Mouse (Mus musculus) CH12.LX (cell line): ENCODE results near the gene Rims1. TPM values are rescaled to one million over a fixed set of nuclear protein-coding genes. Genes with fewer than 3 reads are reported as not detected.

Source experiments
- DNase-seq: peaks from one replicate; pipeline ENCODE4 v3.0.0-alpha.2; 2013; ENCODE audit errors: extremely low read depth
- H3K27ac ChIP-seq: 2 replicates; pipeline ENCODE4 v1.5.1; 2012; ENCODE audit warnings: low read depth, mild to moderate bottlenecking, control low read depth, moderate library complexity; ENCODE audit not compliant: insufficient read depth
- H3K27me3 ChIP-seq: replicated peaks from 2 replicates; pipeline ENCODE3; 2012; ENCODE audit warnings: inconsistent platforms
- H3K36me3 ChIP-seq, 2 experiments: replicated peaks in 1 of 2; 2 replicates each; pipeline versions ENCODE3 to v1.6.1; 2012; ENCODE audit warnings: inconsistent platforms in 1 of 2, low read length in 1 of 2, mild to moderate bottlenecking in 1 of 2, mixed read lengths in 1 of 2, moderate library complexity in 1 of 2; ENCODE audit not compliant: control insufficient read depth in 1 of 2, insufficient read depth in 1 of 2
- H3K4me1 ChIP-seq, 2 experiments: 2 replicates each; pipeline ENCODE4 v1.6.1; 2012; ENCODE audit warnings: inconsistent platforms in 1 of 2, moderate library complexity in 1 of 2; ENCODE audit not compliant: insufficient read depth in 2 of 2, control insufficient read depth in 1 of 2
- H3K4me2 ChIP-seq: 2 replicates; pipeline ENCODE4 v1.6.1; 2012; ENCODE audit warnings: low read depth, mild to moderate bottlenecking, control low read depth; ENCODE audit not compliant: poor library complexity, insufficient read depth, severe bottlenecking
- H3K4me3 ChIP-seq, 3 experiments: fragments of 150-350 bp in 1 of 3; sonication (generic) in 1 of 3; replicated peaks in 1 of 3; 2 replicates each; pipeline versions ENCODE3 to v1.5.1; 2011 to 2012; ENCODE audit warnings: low read depth in 2 of 3, low read length in 2 of 3, mild to moderate bottlenecking in 2 of 3, moderate library complexity in 2 of 3, control low read depth in 1 of 3, improper control_type of control experiment in 1 of 3, inconsistent platforms in 1 of 3, mixed read lengths in 1 of 3; ENCODE audit not compliant: poor library complexity in 1 of 3
- H3K79me2 ChIP-seq: replicated peaks from 2 replicates; pipeline ENCODE4 v1.6.1; 2012; ENCODE audit warnings: mild to moderate bottlenecking, moderate library complexity; ENCODE audit not compliant: control insufficient read depth, poor library complexity, insufficient read depth, severe bottlenecking; ENCODE audit errors: extremely low read depth
- H3K9ac ChIP-seq: 2 replicates; pipeline ENCODE4 v1.6.1; 2012; ENCODE audit warnings: low read depth, mild to moderate bottlenecking, control low read depth, moderate library complexity; ENCODE audit not compliant: insufficient read depth
- H3K9me3 ChIP-seq: replicated peaks from 2 replicates; pipeline ENCODE3; 2012; ENCODE audit warnings: low read length, inconsistent platforms, mixed read lengths
- BHLHE40 ChIP-seq: IDR thresholded peaks from 2 replicates; pipeline ENCODE4 v1.6.1; 2011; ENCODE audit warnings: mild to moderate bottlenecking, low read depth, low read length, improper control_type of control experiment
- CHD1 ChIP-seq: IDR thresholded peaks from 2 replicates; pipeline ENCODE4 v1.6.1; 2012; ENCODE audit warnings: low read depth, low read length, improper control_type of control experiment, inconsistent platforms
- CHD2 ChIP-seq: IDR thresholded peaks from 2 replicates; pipeline ENCODE4 v1.6.1; 2011; ENCODE audit warnings: low read length, improper control_type of control experiment
- CTCF ChIP-seq, 2 experiments: IDR thresholded peaks in 1 of 2; conservative IDR thresholded peaks in 1 of 2; 2 replicates each; pipeline ENCODE4 v1.5.1; 2011 to 2012; ENCODE audit warnings: low read depth in 2 of 2, low read length in 2 of 2, improper control_type of control experiment in 1 of 2, inconsistent platforms in 1 of 2, mild to moderate bottlenecking in 1 of 2, moderate library complexity in 1 of 2
- EP300 ChIP-seq: IDR thresholded peaks from 2 replicates; pipeline ENCODE4 v1.6.1; 2011; ENCODE audit warnings: low read length, improper control_type of control experiment
- GABPA ChIP-seq: IDR thresholded peaks from 2 replicates; pipeline ENCODE4 v1.6.1; 2012; ENCODE audit warnings: low read depth, low read length, improper control_type of control experiment, inconsistent platforms; ENCODE audit not compliant: insufficient replicate concordance
- JUN ChIP-seq: IDR thresholded peaks from 2 replicates; pipeline ENCODE4 v1.6.1; 2011; ENCODE audit warnings: low read depth, mild to moderate bottlenecking, low read length, improper control_type of control experiment, moderate library complexity; ENCODE audit not compliant: insufficient read depth
- KAT2A ChIP-seq: IDR thresholded peaks from 2 replicates; pipeline ENCODE4 v1.6.1; 2012; ENCODE audit warnings: low read length, improper control_type of control experiment, inconsistent platforms; ENCODE audit not compliant: insufficient replicate concordance
- MAX ChIP-seq: IDR thresholded peaks from 2 replicates; pipeline ENCODE4 v1.6.1; 2011; ENCODE audit warnings: low read length, improper control_type of control experiment
- MAZ ChIP-seq: IDR thresholded peaks from 2 replicates; pipeline ENCODE4 v1.6.1; 2012; ENCODE audit warnings: low read depth, mild to moderate bottlenecking, inconsistent platforms, low read length, improper control_type of control experiment, moderate library complexity
- NELFE ChIP-seq: IDR thresholded peaks from 2 replicates; pipeline ENCODE4 v1.6.1; 2011; ENCODE audit warnings: low read depth, low read length, improper control_type of control experiment
- NRF1 ChIP-seq: IDR thresholded peaks from 2 replicates; pipeline ENCODE4 v1.6.1; 2014; ENCODE audit warnings: low read depth, mild to moderate bottlenecking, inconsistent platforms, low read length, improper control_type of control experiment, moderate library complexity
- POLR2A ChIP-seq: IDR thresholded peaks from 2 replicates; pipeline ENCODE4 v1.6.1; 2011; ENCODE audit warnings: low read depth, mild to moderate bottlenecking, improper control_type of control experiment, low read length
- RAD21 ChIP-seq: IDR thresholded peaks from 2 replicates; pipeline ENCODE4 v1.6.1; 2011; ENCODE audit warnings: low read depth, mild to moderate bottlenecking, low read length, improper control_type of control experiment, moderate library complexity
- RCOR1 ChIP-seq: conservative IDR thresholded peaks from 2 replicates; pipeline ENCODE4 v1.6.1; 2012; ENCODE audit warnings: low read depth, mild to moderate bottlenecking, inconsistent platforms, low read length, improper control_type of control experiment
- SMC3 ChIP-seq: IDR thresholded peaks from 2 replicates; pipeline ENCODE4 v1.6.1; 2011; ENCODE audit warnings: low read depth, low read length, improper control_type of control experiment
- TBP ChIP-seq: conservative IDR thresholded peaks from 2 replicates; pipeline ENCODE4 v1.6.1; 2011; ENCODE audit warnings: low read depth, low read length, improper control_type of control experiment
- TCF12 ChIP-seq: IDR thresholded peaks from 2 replicates; pipeline ENCODE4 v1.6.1; 2014; ENCODE audit warnings: low read depth, mild to moderate bottlenecking, inconsistent platforms, low read length, improper control_type of control experiment
- UBTF ChIP-seq: IDR thresholded peaks from 2 replicates; pipeline ENCODE4 v1.6.1; 2012; ENCODE audit warnings: low read depth, mild to moderate bottlenecking, inconsistent platforms, low read length, improper control_type of control experiment, moderate library complexity
- dilution Hi-C: fragments of 300-500 bp; cut with MboI; formaldehyde crosslinking; loops from 2 replicates; pipeline ENCODE4 v1.14.3; 2020; ENCODE audit warnings: low sequenced_read_pairs; ENCODE audit not compliant: extremely low pct_unique_long_range_greater_than_20kb, extremely low pct_ligation_motif_present
- in situ Hi-C: fragments of 300-500 bp; cut with MboI; formaldehyde crosslinking; loops from 3 replicates; pipeline ENCODE4 v1.14.3; 2019; ENCODE audit warnings: low sequenced_read_pairs, low pct_ligation_motif_present, low pct_unique_long_range_greater_than_20kb, mixed read lengths
- polyA plus RNA-seq: library from polyadenylated mRNA; unstranded; fragments of >175 nt; gene quantifications from 2 replicates; pipeline ENCODE4 v1.2.1, GENCODE M21; 2012; ENCODE audit warnings: low read depth; ENCODE audit not compliant: insufficient read length
- total RNA-seq, 2 experiments: library from RNA; depleted of rRNA; stranded (reverse); fragments of 300-350 nt in 1 of 2; fragments of >200 nt in 1 of 2; gene quantifications; 2 replicates each; pipeline ENCODE4 v1.2.3; 2012 to 2014

The Rims1 gene
- total and polyA plus RNA-seq, 3 experiments, result not detected

DNA sequence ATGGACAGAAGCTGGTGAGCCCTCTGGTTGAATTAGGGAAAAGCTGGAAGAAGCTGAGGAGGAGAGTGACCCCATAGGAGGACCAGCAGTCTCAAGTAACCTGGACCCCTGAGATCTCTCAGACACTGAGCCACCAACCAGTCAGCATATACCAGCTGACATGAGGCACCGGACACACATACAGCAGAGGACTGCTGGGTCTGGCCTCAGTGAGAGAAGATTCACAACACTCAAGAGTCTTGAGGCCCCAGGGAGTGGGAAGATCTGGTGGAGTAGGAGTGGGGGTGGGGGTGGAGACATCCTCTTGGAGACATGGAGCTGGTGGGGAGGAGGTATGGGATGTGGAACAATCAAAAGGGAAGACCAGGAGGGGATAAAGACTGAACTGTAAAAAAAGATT, 233.1 kb downstream of the Rims1 start:
- dilution Hi-C loops (no loop called here), in situ Hi-C loops (no loop called here)
- no peaks in the 10 kb centered on the region for H3K36me3 ChIP-seq
- H3K4me2 ChIP-seq, result no peak overlapping the region
- no peaks in the 10 kb centered on the region for H3K4me1 ChIP-seq
- no peak overlapping the region for H3K27ac ChIP-seq
- H3K79me2 ChIP-seq, result no peaks in the 10 kb centered on the region
- DNase-seq, result no peak
- no peak overlapping the region for H3K4me3 ChIP-seq
- H3K9ac ChIP-seq, result no peak overlapping the region
- H3K9me3 ChIP-seq, result no peaks in the 10 kb centered on the region
- H3K27me3 ChIP-seq, result no peaks in the 10 kb centered on the region
- TF ChIP-seq RAD21 (no peak), KAT2A (no peak), EP300 (no peak), UBTF (no peak), NELFE (no peak), BHLHE40 (no peak), MAZ (no peak), NRF1 (no peak), JUN (no peak)

DNA sequence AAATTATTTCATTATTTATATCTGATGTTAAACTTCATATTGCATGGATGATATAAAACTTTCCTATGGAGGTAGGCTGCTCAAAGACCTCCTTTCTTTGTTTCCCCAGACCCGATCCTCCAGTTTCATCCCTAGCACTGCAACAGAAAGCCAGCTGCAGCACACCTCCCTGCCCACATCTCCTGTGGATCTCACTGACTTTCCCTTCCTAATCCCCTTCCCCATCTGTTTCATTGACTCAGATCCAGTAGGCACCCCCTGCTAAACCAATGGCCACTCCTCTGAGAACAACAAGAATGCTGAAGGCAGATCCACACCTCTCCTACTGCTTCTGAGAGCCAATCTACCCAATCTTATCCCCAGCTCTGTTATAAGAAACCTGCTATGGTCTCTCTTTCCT, 259.5 kb downstream of the Rims1 start:
- Histone ChIP-seq H3K4me2 (no peak overlapping the region), H3K27me3 (no peaks in the 10 kb centered on the region), H3K4me1 (no peaks in the 10 kb centered on the region), H3K27ac (no peak overlapping the region), H3K79me2 (no peaks in the 10 kb centered on the region), H3K4me3 (no peak overlapping the region), H3K9ac (no peak overlapping the region), H3K9me3 (no peaks in the 10 kb centered on the region), H3K36me3 (no peaks in the 10 kb centered on the region)
- dilution Hi-C loops, result no loop called here
- TF ChIP-seq CHD2, result no peak
- TF ChIP-seq RCOR1, result no peak
- no peak for TF ChIP-seq GABPA
- TF ChIP-seq CHD1, result no peak
- no peak for TF ChIP-seq CTCF (conservative IDR thresholded peaks at IDR 0.05 in 1 of 2, IDR thresholded peaks at IDR 0.05 in 1 of 2; ENCODE audit: low read depth in 2 of 2, low read length in 2 of 2)
- no peak for TF ChIP-seq RAD21
- no peak for TF ChIP-seq BHLHE40
- no peak for TF ChIP-seq TBP
- no peak for TF ChIP-seq NRF1
- TF ChIP-seq TCF12, result no peak
- TF ChIP-seq SMC3, result no peak
- TF ChIP-seq POLR2A, result no peak
- TF ChIP-seq UBTF, result no peak
- no peak for TF ChIP-seq KAT2A
- no peak for TF ChIP-seq MAX
- in situ Hi-C loops, result no loop called here
- DNase-seq, result no peak
